Mouse (Mus musculus) forebrain, embryonic 16.5 days (tissue): Measurements from ENCODE around the gene Fip1l1. TPM values are rescaled to one million over a fixed set of nuclear protein-coding genes. Genes with fewer than 3 reads are reported as not detected.

ENCODE experiments used
- ATAC-seq: fragments of 200-750 bp; cut with Nextera tagmentation; 2 replicates; pipeline ENCODE4 v1.8.0; 2017; ENCODE audit warnings: mild to moderate bottlenecking, moderate library complexity
- H3K27ac ChIP-seq: fragments of 300-500 bp; sonication (generic); 2 replicates; pipeline ENCODE4 v1.5.1; 2014; ENCODE audit warnings: low read length, control low read depth
- H3K27me3 ChIP-seq: fragments of 300-500 bp; sonication (generic); replicated peaks from 2 replicates; pipeline ENCODE4 v1.6.1; 2014; ENCODE audit warnings: low read length; ENCODE audit not compliant: control insufficient read depth, insufficient read depth
- H3K36me3 ChIP-seq: fragments of 300-500 bp; sonication (generic); 2 replicates; pipeline ENCODE4 v1.6.1; 2014; ENCODE audit not compliant: control insufficient read depth, insufficient read depth
- H3K4me1 ChIP-seq: fragments of 300-500 bp; sonication (generic); replicated peaks from 2 replicates; pipeline ENCODE4 v1.6.1; 2014; ENCODE audit warnings: low read length; ENCODE audit not compliant: control insufficient read depth, insufficient read depth
- H3K4me2 ChIP-seq: fragments of 300-500 bp; sonication (generic); 2 replicates; pipeline ENCODE4 v1.6.1; 2014; ENCODE audit warnings: mild to moderate bottlenecking, low read length, control low read depth
- H3K4me3 ChIP-seq: fragments of 300-500 bp; sonication (generic); replicated peaks from 2 replicates; pipeline ENCODE4 v1.5.1; 2014; ENCODE audit warnings: mild to moderate bottlenecking, low read length, control low read depth
- H3K9ac ChIP-seq: fragments of 300-500 bp; sonication (generic); replicated peaks from 2 replicates; pipeline ENCODE4 v1.6.1; 2014; ENCODE audit warnings: low read depth, low read length, control low read depth
- H3K9me3 ChIP-seq: fragments of 300-500 bp; sonication (generic); 2 replicates; pipeline ENCODE4 v1.6.1; 2016; ENCODE audit warnings: low read length; ENCODE audit not compliant: control insufficient read depth
- WGBS: fragments of 180-500 bp; shearing (Covaris S2); extraction: QIAGEN DNeasy Blood & Tissue Kit; methylation state at CpG from one replicate; pipeline ENCODE4 v1.1.7; 2014; 5-methylcytosine and 5-hydroxymethylcytosine counted together
- polyA plus RNA-seq: library from polyadenylated mRNA; unstranded; fragments of >200 nt; fragmentation: Nextera tagmentation; extraction: Ambion mirVana; gene quantifications from 2 replicates; pipeline ENCODE4 v1.2.1, GENCODE M21; 2015

Gene Fip1l1
- polyA plus RNA-seq, 1 experiment from 2014 or later: 87.1 TPM

DNA sequence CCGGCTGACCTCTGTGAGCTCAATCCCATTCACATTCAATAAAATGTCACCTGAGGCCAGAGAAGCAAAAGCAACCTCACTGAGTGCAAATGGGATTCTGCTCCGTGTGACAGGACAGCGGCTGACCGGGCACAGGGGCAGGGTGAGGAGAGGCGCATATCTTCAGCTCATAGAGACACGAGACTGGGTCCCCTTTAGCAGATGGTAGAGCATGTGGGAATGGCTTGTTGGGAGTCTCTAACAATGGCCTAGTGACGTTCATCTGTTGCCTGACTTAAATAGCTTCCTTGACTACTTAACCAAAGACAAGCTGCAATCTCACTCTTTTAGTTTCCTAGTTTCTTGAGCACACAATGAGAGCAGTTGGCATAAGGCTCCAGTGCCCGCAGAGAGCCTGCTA, 71.0 kb downstream of the Fip1l1 start:
- ATAC-seq: no peak
- 80% methylated on average over 8 of the region's 8 CpGs for WGBS

DNA sequence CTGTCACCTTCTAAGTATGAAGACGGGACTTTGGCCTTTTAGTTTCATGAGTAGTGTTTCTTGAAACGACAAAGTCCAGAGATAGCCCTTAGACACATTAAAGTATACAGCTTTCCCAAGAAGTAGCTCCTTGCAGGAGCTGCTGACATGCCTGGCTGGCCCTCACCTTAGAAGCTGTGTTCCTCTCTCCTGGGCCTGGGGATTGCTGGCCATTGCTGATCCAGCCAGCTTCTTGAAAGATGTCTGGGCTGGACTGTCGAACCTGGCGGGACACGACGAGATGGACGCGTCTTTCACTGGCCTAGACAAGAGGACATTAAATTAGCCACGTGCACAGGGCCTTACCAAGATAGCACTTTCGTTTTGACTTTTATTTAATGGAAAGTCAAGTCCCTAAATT, 75.3 kb downstream of the Fip1l1 start:
- Histone ChIP-seq H3K4me1 (peaks cover 12% of the 10 kb centered on the region), H3K9me3 (no peaks in the 10 kb centered on the region), H3K4me3 (no peak overlapping the region), H3K4me2 (no peak overlapping the region), H3K9ac (no peak overlapping the region), H3K27ac (no peak overlapping the region), H3K36me3 (no peaks in the 10 kb centered on the region), H3K27me3 (no peaks in the 10 kb centered on the region)
- WGBS: 93% methylated on average over 10 of the region's 10 CpGs
- no peak for ATAC-seq

More for the DNA sequence above, 71.0 kb downstream of the Fip1l1 start:
- H3K4me2 ChIP-seq: no peak overlapping the region
- no peaks in the 10 kb centered on the region for H3K4me1 ChIP-seq
- H3K9me3 ChIP-seq: no peaks in the 10 kb centered on the region
- H3K27me3 ChIP-seq: no peaks in the 10 kb centered on the region
- no peak overlapping the region for H3K9ac ChIP-seq
- no peaks in the 10 kb centered on the region for H3K36me3 ChIP-seq
- H3K4me3 ChIP-seq: no peak overlapping the region
- H3K27ac ChIP-seq: no peak overlapping the region

DNA sequence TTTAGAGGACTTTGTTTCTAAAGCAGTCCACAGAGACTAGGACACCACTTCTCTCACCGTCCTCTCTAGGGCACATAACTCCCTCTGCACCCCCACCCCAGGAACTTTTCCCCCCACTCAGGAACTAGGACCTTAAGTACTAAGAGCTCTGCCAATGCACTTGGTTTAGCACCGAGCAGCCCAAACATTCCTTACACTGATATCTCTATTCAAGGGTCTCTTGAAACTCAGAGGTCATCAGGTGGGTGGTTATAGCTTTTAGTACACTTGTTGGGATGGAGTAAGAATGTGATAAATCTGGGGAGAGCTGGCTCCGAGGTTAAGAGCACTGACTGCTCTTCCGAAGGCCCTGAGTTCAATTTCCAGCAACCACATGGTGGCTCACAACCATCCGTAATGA, 77.5 kb downstream of the Fip1l1 start:
- H3K27ac ChIP-seq: no peak overlapping the region
- H3K9me3 ChIP-seq: no peaks in the 10 kb centered on the region
- H3K36me3 ChIP-seq: no peaks in the 10 kb centered on the region
- no peak overlapping the region for H3K4me2 ChIP-seq
- 87% methylated on average over 5 of the region's 5 CpGs for WGBS
- ATAC-seq: no peak
- H3K4me1 ChIP-seq: peaks cover 12% of the 10 kb centered on the region
- no peak overlapping the region for H3K9ac ChIP-seq
- no peaks in the 10 kb centered on the region for H3K27me3 ChIP-seq
- no peak overlapping the region for H3K4me3 ChIP-seq

DNA sequence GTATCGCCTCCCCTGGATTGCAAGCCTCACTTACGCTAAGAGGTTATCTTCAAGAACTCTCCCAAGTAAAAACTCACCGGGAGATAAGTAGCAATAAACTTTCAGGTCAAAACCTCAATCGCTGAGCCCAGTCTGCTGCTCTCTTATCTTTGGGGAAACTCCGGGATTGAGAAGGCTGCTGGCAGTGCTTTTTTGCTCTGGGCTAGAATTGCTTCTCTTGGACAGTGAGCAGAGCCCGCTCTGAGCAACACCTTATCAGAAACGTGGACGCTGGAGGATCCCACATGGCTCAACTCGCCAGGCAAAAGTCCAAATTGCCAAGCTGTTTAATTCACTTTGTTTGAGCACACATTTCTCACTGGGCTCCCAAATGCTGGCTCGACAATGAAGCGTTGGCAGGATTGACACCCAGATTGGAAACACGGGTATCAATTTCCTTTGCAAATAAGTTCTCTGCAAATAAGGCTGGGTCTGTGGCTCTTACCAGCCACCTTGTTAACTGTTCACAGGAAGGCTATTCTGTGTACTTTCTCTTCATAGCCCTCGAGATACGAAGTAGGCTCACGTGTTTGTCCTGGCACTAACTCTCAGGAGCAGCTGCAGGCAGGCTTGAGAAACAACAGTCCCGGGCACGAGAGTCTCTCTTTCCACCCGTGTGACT, 78.4 kb downstream of the Fip1l1 start:
- Histone ChIP-seq H3K4me1 (peaks cover 12% of the 10 kb centered on the region), H3K4me2 (peak overlapping the region; percentile 28; the same call in 1 of the 2 replicates), H3K9me3 (no peaks in the 10 kb centered on the region), H3K27me3 (no peaks in the 10 kb centered on the region), H3K36me3 (no peaks in the 10 kb centered on the region), H3K27ac (no peak overlapping the region), H3K9ac (no peak overlapping the region; the same call in 1 of the 2 replicates), H3K4me3 (no peak overlapping the region)
- 42% methylated on average over 18 of the region's 18 CpGs for WGBS
- peak; percentile 94 for ATAC-seq

DNA sequence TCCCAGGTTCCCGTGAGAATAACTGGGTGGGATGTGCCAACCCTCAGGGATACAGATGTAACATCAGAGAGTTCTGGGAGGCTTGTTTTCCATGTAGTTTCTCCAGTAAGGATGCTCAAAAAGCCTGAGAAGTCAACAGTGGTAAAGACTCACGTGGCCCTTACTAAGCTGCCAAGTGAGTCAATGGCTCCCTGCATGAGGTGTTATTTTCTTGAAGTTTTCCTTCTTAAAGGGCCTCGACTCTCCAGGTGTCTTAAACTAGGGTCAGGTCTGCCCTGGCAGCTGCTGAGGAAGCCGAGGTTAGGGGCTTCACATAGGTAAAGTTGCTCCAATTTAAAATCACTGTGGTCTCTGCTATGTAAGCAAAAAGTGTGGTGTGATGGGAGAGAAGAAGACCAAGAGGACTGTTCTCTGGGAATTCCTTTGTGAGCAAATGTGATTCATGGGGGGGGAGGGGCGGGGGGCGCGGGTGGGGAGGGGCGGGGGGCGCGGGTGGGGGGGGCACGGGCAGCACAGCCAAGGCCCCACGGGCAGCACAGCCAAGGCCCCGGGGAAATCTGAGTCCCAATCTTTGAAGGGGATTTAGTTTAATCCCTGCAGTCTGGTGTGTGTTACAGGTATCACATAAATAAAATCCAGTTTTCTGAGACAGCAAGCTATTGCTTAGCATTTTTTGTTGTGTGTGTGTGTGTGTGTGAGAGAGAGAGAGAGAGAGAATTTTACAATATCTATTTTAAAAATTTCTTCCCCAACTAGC, 82.7 kb downstream of the Fip1l1 start:
- Histone ChIP-seq H3K9ac (no peak overlapping the region), H3K4me3 (no peak overlapping the region), H3K9me3 (no peaks in the 10 kb centered on the region), H3K4me1 (peaks cover 12% of the 10 kb centered on the region), H3K4me2 (no peak overlapping the region), H3K27ac (no peak overlapping the region), H3K36me3 (no peaks in the 10 kb centered on the region), H3K27me3 (no peaks in the 10 kb centered on the region)
- no peak for ATAC-seq
- WGBS: 60% methylated on average over 10 of the region's 13 CpGs

DNA sequence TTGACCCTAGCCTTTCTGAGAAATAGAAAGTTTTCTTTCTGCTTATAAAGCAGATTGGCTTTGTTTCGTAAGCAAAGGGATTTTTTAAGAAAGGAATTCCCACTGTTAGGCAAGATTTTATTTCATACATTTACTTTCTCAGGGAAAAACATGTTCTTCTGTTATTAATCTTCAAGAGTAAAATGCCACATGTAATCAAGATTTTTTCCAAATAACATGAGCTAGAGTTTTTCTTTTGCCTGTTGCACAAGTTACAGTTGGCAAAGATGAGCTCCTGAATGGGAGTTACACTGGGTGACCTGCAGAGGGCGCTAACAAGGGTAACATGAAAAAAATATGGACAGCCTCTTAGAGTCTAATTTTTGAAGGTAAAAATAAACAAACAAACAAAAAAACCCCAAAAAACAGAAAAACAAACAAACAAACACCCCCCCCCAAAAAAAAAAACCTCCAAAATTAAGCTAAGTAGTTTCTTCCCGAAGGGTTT, 83.4 kb downstream of the Fip1l1 start:
- H3K9ac ChIP-seq: no peak overlapping the region
- WGBS: 66% methylated on average over 3 of the region's 3 CpGs
- peaks cover 8% of the 10 kb centered on the region for H3K4me1 ChIP-seq
- H3K27ac ChIP-seq: no peak overlapping the region
- no peak overlapping the region for H3K4me2 ChIP-seq
- no peaks in the 10 kb centered on the region for H3K36me3 ChIP-seq
- H3K27me3 ChIP-seq: no peaks in the 10 kb centered on the region
- ATAC-seq: no peak
- H3K4me3 ChIP-seq: no peak overlapping the region
- no peaks in the 10 kb centered on the region for H3K9me3 ChIP-seq

DNA sequence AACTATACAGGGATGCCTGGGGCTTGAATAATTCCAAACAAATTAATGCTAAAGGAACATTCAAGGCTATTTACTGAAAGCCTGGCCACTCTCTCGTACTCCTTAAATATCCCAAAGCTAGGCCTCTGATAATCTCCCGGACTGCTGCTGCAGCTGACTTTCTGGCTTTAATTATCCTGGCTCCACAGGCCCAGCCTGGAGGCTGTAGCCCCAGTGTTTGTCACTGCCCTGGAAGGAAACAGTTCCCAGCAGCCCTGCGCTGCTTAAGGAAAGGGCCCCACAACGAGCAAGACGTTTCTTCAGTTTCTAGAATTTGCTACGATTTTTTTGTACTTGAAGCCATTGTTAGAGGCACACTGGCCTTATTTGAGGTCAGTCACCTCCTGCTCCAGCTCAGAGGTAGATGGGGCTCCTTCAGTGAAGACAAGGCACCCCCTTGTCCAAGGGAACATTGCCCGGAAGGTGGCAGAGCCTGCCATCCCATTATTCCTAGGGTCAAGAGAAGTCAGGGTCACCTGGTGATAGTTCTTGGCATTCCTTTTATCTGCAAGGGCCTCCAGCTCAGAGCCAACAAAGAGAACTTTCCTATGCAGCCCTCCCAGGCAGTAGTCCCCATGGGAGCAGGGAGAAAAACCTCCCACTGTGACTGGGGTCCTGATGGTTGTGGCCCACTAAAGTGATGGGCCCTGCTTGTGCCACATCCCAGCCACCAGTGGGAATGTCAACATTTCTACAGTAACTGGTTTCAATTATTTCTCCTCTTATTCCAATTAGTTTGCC, 86.6 kb downstream of the Fip1l1 start:
- Histone ChIP-seq H3K27me3 (no peaks in the 10 kb centered on the region), H3K9me3 (no peaks in the 10 kb centered on the region), H3K4me3 (no peak overlapping the region), H3K4me2 (no peak overlapping the region), H3K4me1 (no peaks in the 10 kb centered on the region), H3K9ac (no peak overlapping the region), H3K27ac (no peak overlapping the region), H3K36me3 (no peaks in the 10 kb centered on the region)
- 47% methylated on average over 7 of the region's 7 CpGs for WGBS
- ATAC-seq: no peak

DNA sequence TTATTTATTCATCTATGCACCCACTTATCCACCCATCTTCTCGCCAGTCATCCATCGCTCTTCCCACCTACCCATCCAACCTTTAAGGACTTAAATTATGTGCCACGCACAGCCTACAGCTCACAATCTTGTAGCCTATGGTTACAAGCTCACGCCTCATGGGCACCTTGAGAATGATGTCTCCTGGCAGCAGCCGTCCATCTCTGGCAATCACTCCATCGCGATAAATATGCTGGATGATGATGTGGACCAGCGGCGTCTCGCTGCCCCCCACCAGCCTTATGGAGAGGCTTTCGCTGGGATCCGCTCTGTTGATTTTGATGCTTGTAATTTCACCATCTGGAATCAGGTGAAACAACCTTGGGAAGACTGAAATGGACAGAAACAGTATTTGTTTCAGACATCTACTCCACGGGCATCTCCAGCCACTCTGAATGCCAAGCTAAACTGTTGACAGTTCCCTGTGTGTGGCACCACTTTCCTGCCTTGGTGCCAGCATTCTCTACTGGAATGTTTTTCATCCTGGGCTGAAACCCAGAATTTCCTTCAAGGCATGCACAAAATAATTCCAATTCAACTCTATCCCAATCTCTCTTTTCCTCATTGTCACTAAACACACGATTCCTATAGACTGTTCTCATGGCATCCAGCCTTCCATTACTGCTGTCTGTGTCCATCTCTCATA, 88.2 kb downstream of the Fip1l1 start:
- WGBS: 90% methylated on average over 14 of the region's 14 CpGs
- no peak overlapping the region for H3K4me3 ChIP-seq
- no peak overlapping the region for H3K4me2 ChIP-seq
- H3K4me1 ChIP-seq: no peaks in the 10 kb centered on the region
- no peaks in the 10 kb centered on the region for H3K36me3 ChIP-seq
- ATAC-seq: no peak
- H3K27ac ChIP-seq: no peak overlapping the region
- H3K27me3 ChIP-seq: no peaks in the 10 kb centered on the region
- no peaks in the 10 kb centered on the region for H3K9me3 ChIP-seq
- H3K9ac ChIP-seq: no peak overlapping the region

DNA sequence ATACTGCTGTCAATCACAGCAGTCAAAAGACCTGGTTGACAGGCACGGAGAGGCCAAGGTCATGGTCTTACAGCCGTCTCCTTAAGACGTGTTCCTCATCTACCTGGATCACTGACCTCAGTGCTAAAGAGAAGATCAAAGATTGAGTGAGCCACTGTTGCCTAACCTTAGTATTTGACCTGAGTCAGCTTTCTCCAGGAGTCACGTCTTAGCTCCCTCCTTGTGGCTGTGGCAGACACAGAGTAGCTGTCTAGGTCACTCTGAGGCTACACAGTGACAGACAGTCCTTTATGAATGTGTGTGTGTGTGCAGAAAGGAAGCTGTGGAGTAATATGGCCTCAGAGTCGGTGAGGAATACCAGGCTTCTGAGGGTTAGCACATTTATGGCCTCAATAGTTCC, 89.1 kb downstream of the Fip1l1 start:
- no peak overlapping the region for H3K4me2 ChIP-seq

More for the DNA sequence above, 89.1 kb downstream of the Fip1l1 start:
- no peak for ATAC-seq
- Histone ChIP-seq H3K36me3 (no peaks in the 10 kb centered on the region), H3K27ac (no peak overlapping the region), H3K4me1 (no peaks in the 10 kb centered on the region), H3K4me3 (no peak overlapping the region), H3K27me3 (no peaks in the 10 kb centered on the region), H3K9ac (no peak overlapping the region), H3K9me3 (no peaks in the 10 kb centered on the region)
- 75% methylated on average over 5 of the region's 5 CpGs for WGBS
